Mouse (Mus musculus) lung, postnatal 25 days (tissue): ENCODE results near the gene Ankrd39.

Source experiments
- DNase-seq: peaks from one replicate; pipeline ENCODE4 v3.0.0; 2022; ENCODE audit warnings: low spot score

The Ankrd39 gene

DNA sequence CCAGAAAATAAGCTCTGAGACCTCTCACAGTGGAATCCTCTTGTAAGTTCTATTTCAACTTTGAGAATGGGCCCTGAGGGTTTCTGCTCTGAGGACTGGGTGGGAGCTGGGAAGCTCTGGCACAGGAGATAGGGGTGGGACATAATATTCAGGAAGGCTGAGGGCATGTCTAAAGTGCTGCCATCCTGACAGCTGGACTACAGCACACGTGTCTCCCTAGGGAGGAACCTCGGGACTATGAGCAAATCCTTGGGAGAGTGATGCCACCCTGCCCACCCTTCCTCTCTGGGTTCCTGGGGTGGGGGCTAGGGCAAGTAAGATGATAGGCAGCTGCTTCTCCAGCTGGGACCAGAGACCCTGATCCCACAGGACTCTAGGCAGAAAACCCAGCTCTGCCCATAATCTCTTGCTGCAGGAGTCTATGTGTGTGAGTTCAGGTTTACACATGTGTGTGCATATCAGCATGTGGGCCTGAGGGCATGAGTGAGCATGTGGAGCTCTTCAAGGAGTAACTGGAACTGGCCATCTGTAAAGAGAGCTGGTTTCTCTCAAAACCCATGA lies 25.0 kb upstream of the Ankrd39 start:
- DNase-seq, result no peak

- DNase-seq, result peak; percentile 85
Measured at GRCm38 (mm10) chr1:36571627-36572026, 24.4 kb upstream of the Ankrd39 start.

GRCm38 (mm10) chr1:36570320-36570719 lies 23.1 kb upstream of the Ankrd39 start:
- no peak for DNase-seq

GRCm38 (mm10) chr1:36569694-36570276 lies 22.5 kb upstream of the Ankrd39 start:
- DNase-seq, result no peak

GRCm38 (mm10) chr1:36568776-36569175 lies 21.5 kb upstream of the Ankrd39 start:
- no peak for DNase-seq

GRCm38 (mm10) chr1:36567818-36568603 lies 20.8 kb upstream of the Ankrd39 start:
- no peak for DNase-seq

- DNase-seq, result no peak
Measured at GRCm38 (mm10) chr1:36566425-36566824, 19.2 kb upstream of the Ankrd39 start.

DNA sequence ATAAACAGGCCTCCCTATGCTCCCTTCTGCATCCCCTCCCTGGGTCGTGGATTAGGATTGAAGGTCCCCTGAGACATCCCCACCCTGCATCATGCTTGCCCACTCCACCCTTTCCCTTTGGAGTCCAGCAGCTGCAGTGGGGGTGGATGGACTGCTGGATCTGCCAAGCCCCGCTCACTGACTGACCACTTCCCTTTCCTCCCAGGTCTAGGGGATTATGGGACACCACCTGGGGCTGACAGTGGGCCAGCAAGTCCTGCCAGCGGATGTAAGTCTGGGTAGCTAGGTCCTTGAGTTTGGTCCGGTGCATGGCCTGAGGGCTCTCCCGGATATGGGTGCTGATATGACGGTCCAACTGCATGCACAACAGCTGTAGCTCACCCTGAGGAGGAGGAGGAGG lies 16.9 kb upstream of the Ankrd39 start:
- no peak for DNase-seq

DNA sequence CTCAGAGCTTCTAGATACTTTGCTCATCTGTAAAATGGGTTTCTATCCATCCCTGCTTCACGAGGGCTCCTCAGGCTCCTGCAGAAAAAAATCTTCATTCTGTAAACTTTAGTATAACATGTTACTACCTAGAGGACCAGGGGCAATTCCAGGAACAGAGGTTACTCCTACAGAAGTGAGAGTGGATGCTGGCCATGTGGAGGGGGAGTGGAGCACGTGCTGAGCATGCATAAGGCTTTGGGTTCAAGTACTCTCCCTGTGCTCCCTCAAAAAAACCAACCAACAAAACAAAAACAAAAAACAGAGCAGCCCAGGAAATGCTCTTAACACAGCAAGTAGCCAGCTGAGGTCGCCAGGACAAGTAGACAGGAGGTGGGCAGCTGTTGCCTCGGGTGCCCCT lies 16.4 kb upstream of the Ankrd39 start:
- DNase-seq, result no peak

- no peak for DNase-seq
Measured at GRCm38 (mm10) chr1:36563197-36563596, 16.0 kb upstream of the Ankrd39 start.

GRCm38 (mm10) chr1:36562388-36562787 lies 15.1 kb upstream of the Ankrd39 start:
- DNase-seq, result no peak

- DNase-seq, result no peak
Measured at GRCm38 (mm10) chr1:36560903-36561302, 13.7 kb upstream of the Ankrd39 start.

GRCm38 (mm10) chr1:36559888-36560287 lies 12.6 kb upstream of the Ankrd39 start:
- no peak for DNase-seq

- no peak for DNase-seq
Measured at GRCm38 (mm10) chr1:36559256-36559655, 12.0 kb upstream of the Ankrd39 start.

- DNase-seq, result no peak
Measured at GRCm38 (mm10) chr1:36558031-36558993, 11.1 kb upstream of the Ankrd39 start, which contains the start of gene Sema4c. Gene Sema4c, minus strand, starts transcription at chr1:36558349.

DNA sequence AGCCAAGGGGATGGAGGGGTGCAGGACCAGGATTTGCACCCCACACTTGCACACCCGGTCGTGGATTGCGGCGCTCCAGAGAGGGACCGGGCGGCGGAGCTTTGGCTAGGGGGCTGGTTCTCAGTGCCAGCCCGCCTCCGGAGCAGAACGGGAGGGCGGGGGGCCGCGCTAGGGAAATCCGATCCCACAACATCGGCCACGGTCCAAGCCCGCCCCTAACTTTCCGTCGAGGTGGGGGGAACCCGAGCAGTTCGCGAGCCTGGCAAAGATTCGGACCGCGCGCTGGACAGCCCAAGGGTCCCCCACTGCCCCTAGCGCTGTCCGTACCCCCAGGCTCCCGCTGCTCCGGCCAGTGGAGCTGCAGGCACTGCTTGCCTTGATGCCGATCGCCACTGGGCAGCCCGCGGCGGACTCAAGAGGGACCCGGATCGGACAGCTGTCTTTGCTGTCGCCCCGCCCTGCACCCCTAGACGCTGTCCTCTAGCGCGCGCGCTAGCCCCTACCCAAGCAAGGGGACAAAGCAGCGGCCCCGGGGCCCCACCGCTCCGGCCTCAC lies 10.3 kb upstream of the Ankrd39 start:
- DNase-seq, result peak; percentile 88

DNA sequence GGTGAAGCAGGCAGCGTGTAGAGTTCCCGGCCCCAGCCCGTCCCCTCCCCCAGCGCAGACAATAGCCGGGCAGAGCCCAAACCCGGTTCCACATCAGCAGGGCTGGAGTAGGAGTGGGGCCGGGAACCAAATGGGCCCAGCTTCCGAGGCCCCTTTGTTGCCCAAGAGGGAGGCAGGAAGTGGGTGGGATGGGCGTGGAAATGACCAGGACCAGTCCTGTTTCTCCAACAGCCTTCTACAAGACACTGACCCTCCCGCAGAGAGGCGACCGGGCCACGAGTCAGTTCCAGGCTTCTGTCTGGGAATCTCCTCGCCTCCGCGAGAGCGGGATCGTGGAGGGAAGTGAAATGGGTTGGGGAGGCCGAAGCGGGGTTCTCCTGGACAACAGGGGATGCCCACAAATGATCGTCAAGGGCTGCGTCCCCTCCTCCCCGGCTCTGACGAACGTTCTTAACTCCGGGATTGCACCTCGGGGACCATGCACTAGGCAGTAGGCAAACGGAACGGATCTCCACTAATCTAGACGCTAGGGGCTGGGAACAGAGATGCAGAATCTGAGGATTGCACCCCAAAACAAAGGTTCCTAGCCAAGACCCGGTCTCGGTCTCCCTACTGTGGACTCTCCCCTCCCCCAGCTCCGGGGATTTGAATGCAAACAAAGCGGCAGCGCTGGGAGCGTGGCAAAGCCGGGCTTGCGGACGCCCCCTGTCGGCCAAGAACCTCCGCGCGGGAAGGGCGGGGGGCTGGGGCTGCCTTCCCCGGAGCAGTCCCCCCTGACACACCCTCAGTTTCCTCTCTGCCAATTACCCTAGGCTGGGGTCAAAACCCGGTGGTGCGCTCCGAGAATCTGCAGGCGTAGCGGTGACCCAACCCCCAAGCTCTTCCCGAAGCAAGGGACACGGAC lies 9.6 kb upstream of the Ankrd39 start:
- DNase-seq, result peak; percentile 91

GRCm38 (mm10) chr1:36555798-36556395 lies 8.7 kb upstream of the Ankrd39 start:
- no peak for DNase-seq

DNA sequence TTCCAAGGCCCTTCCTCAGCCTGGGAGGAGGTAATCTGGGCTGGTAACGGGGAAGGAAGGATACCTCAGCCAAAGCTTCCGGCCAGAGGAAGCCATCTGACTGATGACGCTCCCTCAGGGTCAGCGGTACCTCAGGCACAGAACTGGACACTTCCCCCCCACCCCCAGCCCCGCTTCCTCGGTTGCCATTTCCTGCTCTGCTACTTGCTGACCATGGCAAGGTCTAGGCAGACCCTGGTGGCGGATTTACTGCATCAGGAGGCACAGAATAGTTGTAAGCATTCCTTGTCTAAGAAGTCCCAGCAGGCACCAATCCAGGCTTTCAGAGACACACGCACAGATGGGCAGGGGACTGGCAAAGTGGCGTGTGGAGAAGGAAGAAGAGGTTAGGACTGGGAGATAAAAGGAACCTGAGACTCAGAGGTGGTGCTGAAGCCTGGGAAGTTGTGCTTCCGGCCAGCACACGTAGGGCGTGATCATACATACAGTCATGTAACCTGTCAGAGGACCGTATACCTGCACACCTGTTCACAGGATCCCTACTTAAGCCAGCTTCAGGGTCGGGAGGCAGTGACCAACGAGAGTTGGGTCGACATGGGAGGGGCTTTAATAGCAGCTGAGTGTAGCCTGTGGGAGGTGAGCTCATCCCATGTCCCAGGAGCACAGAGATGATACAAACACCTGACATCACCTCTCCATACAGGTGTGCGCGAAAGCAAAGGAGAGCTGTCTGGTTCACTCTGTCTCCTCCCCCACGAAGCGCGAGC lies 7.6 kb upstream of the Ankrd39 start:
- DNase-seq, result no peak

GRCm38 (mm10) chr1:36552506-36552905 lies 5.3 kb upstream of the Ankrd39 start:
- DNase-seq, result no peak
